Mouse (Mus musculus): Measurements from ENCODE around the gene Cartpt. TPM values are rescaled to one million over a fixed set of nuclear protein-coding genes. Genes with fewer than 3 reads are reported as not detected.

Gene Cartpt
- polyA plus RNA-seq (2016; fragmentation: Nextera tagmentation; extraction: Ambion mirVana): 9.3 and 31.1 TPM in 2 replicates

GRCm38 (mm10) chr13:99900965-99901364 is at the start of gene Cartpt:
TSS of gene Cartpt (minus strand) at chr13:99901091.
- Histone ChIP-seq H3K4me1 (replicated peaks) (peaks cover 15% of the 10 kb centered on the region), H3K9me3 (no peaks in the 10 kb centered on the region), H3K36me3 (no peaks in the 10 kb centered on the region), H3K27me3 (ENCODE audit: insufficient read depth, poor library complexity, severe bottlenecking) (peaks cover 47% of the 10 kb centered on the region), H3K4me3 (peak within 1 kb of the TSS; percentile 53), H3K27ac (peak within 1 kb of the TSS; percentile 53)
- no peak for DNase-seq (ENCODE audit: low spot score)
- WGBS: 45% methylated on average over 9 of the region's 9 CpGs

GRCm38 (mm10) chr13:99947417-99947816 is 46.5 kb upstream of the Cartpt start:
- WGBS: 83% methylated on average over 4 of the region's 4 CpGs
- Histone ChIP-seq H3K4me3 (no peak overlapping the region), H3K27ac (no peak overlapping the region), H3K27me3 (ENCODE audit: insufficient read depth, poor library complexity, severe bottlenecking) (no peaks in the 10 kb centered on the region), H3K36me3 (peaks cover 35% of the 10 kb centered on the region), H3K9me3 (no peaks in the 10 kb centered on the region), H3K4me1 (replicated peaks) (no peaks in the 10 kb centered on the region)
- no peak for DNase-seq (ENCODE audit: low spot score)

- Histone ChIP-seq H3K36me3 (peaks cover 8% of the 10 kb centered on the region; the same call in 1 of the 2 replicates), H3K4me1 (replicated peaks) (peaks cover 20% of the 10 kb centered on the region), H3K27me3 (ENCODE audit: insufficient read depth, poor library complexity, severe bottlenecking) (no peaks in the 10 kb centered on the region), H3K9me3 (no peaks in the 10 kb centered on the region), H3K4me3 (no peak overlapping the region), H3K27ac (no peak overlapping the region)
- DNase-seq (ENCODE audit: low spot score): no peak
- WGBS: 90% methylated on average over 2 of the region's 2 CpGs
Measured at GRCm38 (mm10) chr13:99943525-99943924, 42.6 kb upstream of the Cartpt start.

- Histone ChIP-seq H3K9me3 (no peaks in the 10 kb centered on the region), H3K4me3 (no peak overlapping the region), H3K4me1 (replicated peaks) (peaks cover 20% of the 10 kb centered on the region), H3K36me3 (no peaks in the 10 kb centered on the region), H3K27ac (0 out of 2 replicates have a peak overlapping the region, but pooled peaks have one; percentile 9), H3K27me3 (ENCODE audit: insufficient read depth, poor library complexity, severe bottlenecking) (no peaks in the 10 kb centered on the region)
- WGBS: 23% methylated on average over 2 of the region's 2 CpGs
- peak; percentile 57 for DNase-seq (ENCODE audit: low spot score)
Measured at GRCm38 (mm10) chr13:99940601-99941000, 39.7 kb upstream of the Cartpt start.

GRCm38 (mm10) chr13:99939320-99939671 is 38.4 kb upstream of the Cartpt start:
- H3K27ac ChIP-seq: no peak overlapping the region
- H3K4me1 ChIP-seq (replicated peaks): peaks cover 20% of the 10 kb centered on the region
- no peaks in the 10 kb centered on the region for H3K36me3 ChIP-seq
- WGBS: 79% methylated on average over 8 of the region's 8 CpGs
- no peak for DNase-seq (ENCODE audit: low spot score)
- H3K4me3 ChIP-seq: no peak overlapping the region
- H3K27me3 ChIP-seq (ENCODE audit: insufficient read depth, poor library complexity, severe bottlenecking): no peaks in the 10 kb centered on the region
- no peaks in the 10 kb centered on the region for H3K9me3 ChIP-seq

GRCm38 (mm10) chr13:99938606-99939319 is 37.9 kb upstream of the Cartpt start:
- H3K4me1 ChIP-seq (replicated peaks): peaks cover 20% of the 10 kb centered on the region
- H3K27me3 ChIP-seq (ENCODE audit: insufficient read depth, poor library complexity, severe bottlenecking): no peaks in the 10 kb centered on the region
- H3K9me3 ChIP-seq: no peaks in the 10 kb centered on the region
- H3K27ac ChIP-seq: no peak overlapping the region
- H3K36me3 ChIP-seq: no peaks in the 10 kb centered on the region
- no peak for DNase-seq (ENCODE audit: low spot score)
- WGBS: 85% methylated on average over 10 of the region's 10 CpGs
- no peak overlapping the region for H3K4me3 ChIP-seq

- Histone ChIP-seq H3K27ac (no peak overlapping the region), H3K4me3 (no peak overlapping the region), H3K9me3 (no peaks in the 10 kb centered on the region), H3K4me1 (replicated peaks) (peaks cover 20% of the 10 kb centered on the region), H3K36me3 (no peaks in the 10 kb centered on the region), H3K27me3 (ENCODE audit: insufficient read depth, poor library complexity, severe bottlenecking) (no peaks in the 10 kb centered on the region)
- WGBS: 74% methylated on average over 3 of the region's 3 CpGs
- DNase-seq (ENCODE audit: low spot score): no peak
Measured at GRCm38 (mm10) chr13:99937741-99938140, 36.9 kb upstream of the Cartpt start.

- 0 out of 2 replicates have a peak, but pooled peaks cover 2% of the 10 kb centered on the region for H3K4me1 ChIP-seq (replicated peaks)
- no peak overlapping the region for H3K4me3 ChIP-seq
- H3K36me3 ChIP-seq: no peaks in the 10 kb centered on the region
- no peak for DNase-seq (ENCODE audit: low spot score)
- 92% methylated on average over 1 of the region's 1 CpGs for WGBS
- H3K9me3 ChIP-seq: no peaks in the 10 kb centered on the region
- H3K27ac ChIP-seq: no peak overlapping the region
- H3K27me3 ChIP-seq (ENCODE audit: insufficient read depth, poor library complexity, severe bottlenecking): no peaks in the 10 kb centered on the region
Measured at GRCm38 (mm10) chr13:99932406-99932805, 31.5 kb upstream of the Cartpt start.

- H3K4me3 ChIP-seq: no peak overlapping the region
Measured at GRCm38 (mm10) chr13:99931502-99931901, 30.6 kb upstream of the Cartpt start.

GRCm38 (mm10) chr13:99926249-99926648 is 25.4 kb upstream of the Cartpt start:
- 50% methylated on average over 5 of the region's 5 CpGs for WGBS
- no peaks in the 10 kb centered on the region for H3K27me3 ChIP-seq (ENCODE audit: insufficient read depth, poor library complexity, severe bottlenecking)
- DNase-seq (ENCODE audit: low spot score): no peak
- H3K36me3 ChIP-seq: no peaks in the 10 kb centered on the region
- H3K4me1 ChIP-seq (replicated peaks): peaks cover 26% of the 10 kb centered on the region
- H3K9me3 ChIP-seq: no peaks in the 10 kb centered on the region
- no peak overlapping the region for H3K4me3 ChIP-seq
- H3K27ac ChIP-seq: no peak overlapping the region

More at GRCm38 (mm10) chr13:99931502-99931901, 30.6 kb upstream of the Cartpt start:
- H3K27ac ChIP-seq: no peak overlapping the region
- H3K4me1 ChIP-seq (replicated peaks): peaks cover 10% of the 10 kb centered on the region; the same call in 1 of the 2 replicates
- 82% methylated on average over 6 of the region's 6 CpGs for WGBS
- no peak for DNase-seq (ENCODE audit: low spot score)
- H3K36me3 ChIP-seq: no peaks in the 10 kb centered on the region
- no peaks in the 10 kb centered on the region for H3K9me3 ChIP-seq
- H3K27me3 ChIP-seq (ENCODE audit: insufficient read depth, poor library complexity, severe bottlenecking): no peaks in the 10 kb centered on the region

- no peaks in the 10 kb centered on the region for H3K36me3 ChIP-seq
- no peak overlapping the region for H3K27ac ChIP-seq
- 88% methylated on average over 5 of the region's 5 CpGs for WGBS
- no peaks in the 10 kb centered on the region for H3K9me3 ChIP-seq
- no peak for DNase-seq (ENCODE audit: low spot score)
- no peaks in the 10 kb centered on the region for H3K27me3 ChIP-seq (ENCODE audit: insufficient read depth, poor library complexity, severe bottlenecking)
- no peaks in the 10 kb centered on the region for H3K4me1 ChIP-seq (replicated peaks)
- no peak overlapping the region for H3K4me3 ChIP-seq
Measured at GRCm38 (mm10) chr13:99915632-99916031, 14.7 kb upstream of the Cartpt start.

GRCm38 (mm10) chr13:99900557-99900892 is 366 bp downstream of the Cartpt start:
- H3K4me1 ChIP-seq (replicated peaks): peaks cover 15% of the 10 kb centered on the region
- peak; percentile 76 for DNase-seq (ENCODE audit: low spot score)
- H3K36me3 ChIP-seq: no peaks in the 10 kb centered on the region
- peak overlapping the region; percentile 53 for H3K4me3 ChIP-seq
- peak overlapping the region; percentile 53 for H3K27ac ChIP-seq
- WGBS: under 1% methylated on average over 30 of the region's 30 CpGs
- H3K9me3 ChIP-seq: no peaks in the 10 kb centered on the region
- peaks cover 47% of the 10 kb centered on the region for H3K27me3 ChIP-seq (ENCODE audit: insufficient read depth, poor library complexity, severe bottlenecking)

- peaks cover 47% of the 10 kb centered on the region for H3K27me3 ChIP-seq (ENCODE audit: insufficient read depth, poor library complexity, severe bottlenecking)
- H3K4me3 ChIP-seq: peak overlapping the region; percentile 53
- DNase-seq (ENCODE audit: low spot score): peak; percentile 25
- H3K9me3 ChIP-seq: no peaks in the 10 kb centered on the region
- peaks cover 15% of the 10 kb centered on the region for H3K4me1 ChIP-seq (replicated peaks)
- H3K36me3 ChIP-seq: no peaks in the 10 kb centered on the region
- peak overlapping the region; percentile 53 for H3K27ac ChIP-seq
- 6% methylated on average over 38 of the region's 38 CpGs for WGBS
Measured at GRCm38 (mm10) chr13:99899670-99900556, 978 bp downstream of the Cartpt start.
